Mouse (Mus musculus) MEL (cell line): ENCODE data around the gene Glp2r. TPM values are rescaled to one million over a fixed set of nuclear protein-coding genes. Genes with fewer than 3 reads are reported as not detected.

Experiments
- DNase-seq: peaks from one replicate; pipeline ENCODE4 v3.0.0; 2011; ENCODE audit warnings: low read depth, low spot score
- H3K27ac ChIP-seq: 2 replicates; pipeline ENCODE4 v1.5.1; 2012; ENCODE audit warnings: low read depth, mild to moderate bottlenecking, control low read depth, low read length, moderate library complexity; ENCODE audit not compliant: control insufficient read depth
- H3K27me3 ChIP-seq, 2 experiments: fragments of 150-350 bp in 1 of 2; sonication (generic) in 1 of 2; 2 replicates each; pipeline ENCODE4 v1.6.1; 2012; ENCODE audit warnings: low read length in 2 of 2, mild to moderate bottlenecking in 2 of 2, improper control_type of control experiment in 1 of 2, moderate library complexity in 1 of 2; ENCODE audit not compliant: insufficient read depth in 2 of 2, control insufficient read depth in 1 of 2
- H3K36me3 ChIP-seq, 2 experiments: 2 replicates each; pipeline ENCODE4 v1.6.1; 2012 to 2014; ENCODE audit warnings: low read length in 2 of 2, improper control_type of control experiment in 1 of 2, inconsistent platforms in 1 of 2, mild to moderate bottlenecking in 1 of 2; ENCODE audit not compliant: insufficient read depth in 2 of 2, control insufficient read depth in 1 of 2
- H3K4me1 ChIP-seq, 2 experiments: fragments of 150-350 bp in 1 of 2; sonication (generic) in 1 of 2; 2 replicates each; pipeline ENCODE4 v1.6.1; 2012; ENCODE audit warnings: low read length in 2 of 2, improper control_type of control experiment in 1 of 2, mild to moderate bottlenecking in 1 of 2; ENCODE audit not compliant: insufficient read depth in 2 of 2, control insufficient read depth in 1 of 2
- H3K4me3 ChIP-seq, 2 experiments: fragments of 150-350 bp in 1 of 2; sonication (generic) in 1 of 2; 2 replicates each; pipeline ENCODE4 v1.5.1; 2012; ENCODE audit warnings: low read depth in 2 of 2, low read length in 2 of 2, mild to moderate bottlenecking in 2 of 2, moderate library complexity in 2 of 2, control low read depth in 1 of 2, improper control_type of control experiment in 1 of 2; ENCODE audit not compliant: control insufficient read depth in 1 of 2, insufficient read depth in 1 of 2
- H3K79me2 ChIP-seq: 2 replicates; pipeline ENCODE4 v1.6.1; 2012; ENCODE audit warnings: mild to moderate bottlenecking, low read length, moderate library complexity; ENCODE audit not compliant: control insufficient read depth, poor library complexity, insufficient read depth
- H3K9ac ChIP-seq: 2 replicates; pipeline ENCODE4 v1.6.1; 2012; ENCODE audit warnings: low read depth, mild to moderate bottlenecking, control low read depth, low read length, moderate library complexity; ENCODE audit not compliant: control insufficient read depth, poor library complexity, severe bottlenecking
- H3K9me3 ChIP-seq: fragments of 150-350 bp; sonication (generic); replicated peaks from 2 replicates; pipeline ENCODE4 v1.6.1; 2012; ENCODE audit warnings: mild to moderate bottlenecking, low read length, improper control_type of control experiment, moderate library complexity; ENCODE audit not compliant: insufficient read depth
- BHLHE40 ChIP-seq: IDR thresholded peaks from 2 replicates; pipeline ENCODE4 v1.6.1; 2012; ENCODE audit warnings: low read depth, mild to moderate bottlenecking, inconsistent platforms, low read length, improper control_type of control experiment, borderline replicate concordance
- CHD2 ChIP-seq: IDR thresholded peaks from 2 replicates; pipeline ENCODE4 v1.6.1; 2011; ENCODE audit warnings: low read length, improper control_type of control experiment
- CTCF ChIP-seq, 3 experiments: IDR thresholded peaks in 2 of 3; conservative IDR thresholded peaks in 1 of 3; 2 replicates each; pipeline ENCODE4 v1.5.1; 2011 to 2012; ENCODE audit warnings: low read length in 3 of 3, low read depth in 2 of 3, mild to moderate bottlenecking in 2 of 3, improper control_type of control experiment in 1 of 3, inconsistent platforms in 1 of 3, mixed read lengths in 1 of 3, moderate library complexity in 1 of 3; ENCODE audit not compliant: control insufficient read depth in 1 of 3, insufficient read depth in 1 of 3, poor library complexity in 1 of 3, severe bottlenecking in 1 of 3
- E2F4 ChIP-seq: IDR thresholded peaks from 2 replicates; pipeline ENCODE4 v1.6.1; 2011; ENCODE audit warnings: low read depth, low read length, improper control_type of control experiment, borderline replicate concordance
- EP300 ChIP-seq, 2 experiments: IDR thresholded peaks; 2 replicates each; pipeline ENCODE4 v1.6.1; 2011; ENCODE audit warnings: improper control_type of control experiment in 2 of 2, low read length in 2 of 2, low read depth in 1 of 2, mild to moderate bottlenecking in 1 of 2
- ETS1 ChIP-seq: IDR thresholded peaks from 2 replicates; pipeline ENCODE4 v1.6.1; 2012; ENCODE audit warnings: low read depth, mild to moderate bottlenecking, inconsistent platforms, low read length, improper control_type of control experiment, moderate library complexity
- HCFC1 ChIP-seq: IDR thresholded peaks from 2 replicates; pipeline ENCODE4 v1.6.1; 2012; ENCODE audit warnings: low read depth, mild to moderate bottlenecking, inconsistent platforms, low read length, improper control_type of control experiment, moderate library complexity
- JUND ChIP-seq: IDR thresholded peaks from 2 replicates; pipeline ENCODE4 v1.6.1; 2011; ENCODE audit warnings: low read depth, mild to moderate bottlenecking, improper control_type of control experiment, low read length
- KAT2A ChIP-seq: conservative IDR thresholded peaks from 2 replicates; pipeline ENCODE4 v1.6.1; 2012; ENCODE audit warnings: low read depth, low read length, improper control_type of control experiment, inconsistent platforms
- MAFK ChIP-seq: IDR thresholded peaks from 2 replicates; pipeline ENCODE4 v1.6.1; 2011; ENCODE audit warnings: low read depth, mild to moderate bottlenecking, low read length, improper control_type of control experiment, borderline replicate concordance
- MAX ChIP-seq: IDR thresholded peaks from 2 replicates; pipeline ENCODE4 v1.6.1; 2011; ENCODE audit warnings: low read length, improper control_type of control experiment
- MAZ ChIP-seq: IDR thresholded peaks from 2 replicates; pipeline ENCODE4 v1.6.1; 2012; ENCODE audit warnings: low read depth, mild to moderate bottlenecking, inconsistent platforms, low read length, improper control_type of control experiment
- MXI1 ChIP-seq: IDR thresholded peaks from 2 replicates; pipeline ENCODE4 v1.6.1; 2011; ENCODE audit warnings: mild to moderate bottlenecking, low read depth, low read length, improper control_type of control experiment
- MYC ChIP-seq: IDR thresholded peaks from 2 replicates; pipeline ENCODE4 v1.6.1; 2011; ENCODE audit warnings: low read depth, mild to moderate bottlenecking, low read length, improper control_type of control experiment, moderate library complexity
- POLR2AphosphoS2 ChIP-seq: IDR thresholded peaks from 2 replicates; pipeline ENCODE4 v1.6.1; 2011; ENCODE audit warnings: low read length, improper control_type of control experiment
- RAD21 ChIP-seq: IDR thresholded peaks from 2 replicates; pipeline ENCODE4 v1.6.1; 2011; ENCODE audit warnings: mild to moderate bottlenecking, low read depth, low read length, improper control_type of control experiment
- SIN3A ChIP-seq: IDR thresholded peaks from 2 replicates; pipeline ENCODE4 v1.6.1; 2012; ENCODE audit warnings: low read length, improper control_type of control experiment, inconsistent platforms
- SMC3 ChIP-seq: IDR thresholded peaks from 2 replicates; pipeline ENCODE4 v1.6.1; 2011; ENCODE audit warnings: low read depth, low read length, improper control_type of control experiment
- TAL1 ChIP-seq: IDR thresholded peaks from 2 replicates; pipeline ENCODE4 v1.6.1; 2012; ENCODE audit warnings: mild to moderate bottlenecking, inconsistent platforms, low read length, moderate library complexity, mixed read lengths
- TCF12 ChIP-seq: IDR thresholded peaks from 2 replicates; pipeline ENCODE4 v1.6.1; 2014; ENCODE audit warnings: low read depth, mild to moderate bottlenecking, inconsistent platforms, low read length, improper control_type of control experiment, moderate library complexity
- UBTF ChIP-seq: IDR thresholded peaks from 2 replicates; pipeline ENCODE4 v1.6.1; 2012; ENCODE audit warnings: low read depth, mild to moderate bottlenecking, inconsistent platforms, low read length, improper control_type of control experiment, moderate library complexity, borderline replicate concordance; ENCODE audit not compliant: insufficient read depth
- USF1 ChIP-seq: IDR thresholded peaks from 2 replicates; pipeline ENCODE4 v1.6.1; 2014; ENCODE audit warnings: low read depth, mild to moderate bottlenecking, inconsistent platforms, low read length, improper control_type of control experiment, moderate library complexity
- ZC3H11A ChIP-seq: IDR thresholded peaks from 2 replicates; pipeline ENCODE4 v1.6.1; 2012; ENCODE audit warnings: low read depth, mild to moderate bottlenecking, inconsistent platforms, low read length, improper control_type of control experiment
- ZKSCAN1 ChIP-seq: IDR thresholded peaks from 2 replicates; pipeline ENCODE4 v1.6.1; 2012; ENCODE audit warnings: low read depth, mild to moderate bottlenecking, inconsistent platforms, low read length, improper control_type of control experiment, moderate library complexity
- ZMIZ1 ChIP-seq: IDR thresholded peaks from 2 replicates; pipeline ENCODE4 v1.6.1; 2012; ENCODE audit warnings: low read depth, mild to moderate bottlenecking, inconsistent platforms, low read length, improper control_type of control experiment, moderate library complexity
- ZNF384 ChIP-seq: IDR thresholded peaks from 2 replicates; pipeline ENCODE4 v1.6.1; 2012; ENCODE audit warnings: low read depth, mild to moderate bottlenecking, inconsistent platforms, low read length, improper control_type of control experiment
- polyA plus RNA-seq, 2 experiments: library from polyadenylated mRNA; stranded (reverse) in 1 of 2; unstranded in 1 of 2; fragments of >175 nt in 1 of 2; fragments of >200 nt in 1 of 2; gene quantifications; 2 replicates each; pipeline versions ENCODE4 v1.2.1 to v1.2.4; 2012; ENCODE audit warnings: low replicate concordance in 2 of 2, low read depth in 1 of 2; ENCODE audit not compliant: insufficient read length in 2 of 2, insufficient read depth in 1 of 2, missing spikeins in 1 of 2
- total RNA-seq: library from RNA; depleted of rRNA; stranded (reverse); fragments of 300-350 nt; gene quantifications from 2 replicates; pipeline ENCODE4 v1.2.3, GENCODE M21; 2012

The Glp2r gene
- total and polyA plus RNA-seq, 3 experiments: not detected

DNA sequence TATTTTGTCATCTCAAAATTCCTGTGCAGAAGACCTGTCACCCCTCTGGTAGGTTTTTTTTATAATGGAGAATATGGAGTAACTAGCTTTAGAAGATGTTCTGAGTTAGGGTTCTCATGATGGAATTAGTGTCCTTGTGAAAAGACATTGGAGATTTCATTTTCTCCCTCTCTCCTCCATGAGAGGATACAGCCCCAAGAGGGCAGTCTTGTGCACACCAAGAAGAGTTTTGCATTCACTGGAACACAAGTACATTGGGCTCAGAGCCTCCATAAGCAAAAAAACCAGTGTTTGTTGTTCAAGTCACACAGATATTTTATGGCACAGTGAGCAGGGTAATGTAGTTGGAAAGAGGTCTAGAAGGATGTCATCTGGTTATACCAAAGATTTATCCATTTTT is 29.4 kb downstream of the Glp2r start:
- DNase-seq: no peak
- H3K27me3 ChIP-seq: no peaks in the 10 kb centered on the region
- H3K27ac ChIP-seq: no peak overlapping the region
- H3K4me1 ChIP-seq: no peaks in the 10 kb centered on the region
- H3K9ac ChIP-seq: no peak overlapping the region
- H3K9me3 ChIP-seq: no peaks in the 10 kb centered on the region
- no peaks in the 10 kb centered on the region for H3K36me3 ChIP-seq
- TF ChIP-seq USF1 (no peak), HCFC1 (no peak), MXI1 (no peak), ETS1 (no peak)
- TF ChIP-seq, all 39 proteins: peak for 0
- H3K79me2 ChIP-seq: no peaks in the 10 kb centered on the region
- no peak overlapping the region for H3K4me3 ChIP-seq

DNA sequence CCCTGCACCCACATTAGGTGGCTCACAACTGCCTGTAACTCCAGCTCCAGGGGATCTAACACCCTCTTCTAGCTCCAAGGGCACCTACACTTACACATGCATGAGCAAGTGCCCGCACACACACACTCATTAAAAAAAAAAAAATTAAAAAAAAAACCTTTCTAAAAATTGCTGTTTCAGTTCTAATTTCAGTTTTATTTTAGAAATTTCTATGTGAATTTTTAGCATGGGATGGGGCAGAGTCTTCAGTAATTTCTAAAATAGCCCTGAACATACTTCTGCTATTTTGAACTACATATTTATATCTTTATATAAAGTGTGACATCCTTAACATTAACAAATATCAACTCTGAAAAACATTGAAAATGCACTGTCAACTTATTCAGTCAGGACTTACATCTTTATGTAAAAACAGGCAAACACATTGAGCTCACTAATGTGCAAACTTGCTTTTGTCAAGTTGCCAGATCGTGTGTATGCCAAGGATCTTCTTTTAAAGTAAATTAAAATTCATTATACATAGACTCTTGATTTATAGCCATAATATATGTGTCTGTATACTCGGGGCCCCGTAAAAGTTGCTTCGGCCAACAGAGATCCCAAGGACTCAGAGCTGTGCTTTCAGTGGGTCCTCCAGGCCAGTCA is 32.0 kb downstream of the Glp2r start:
- no peak overlapping the region for H3K4me3 ChIP-seq
- DNase-seq: no peak
- TF ChIP-seq MAZ: no peak
- TF ChIP-seq MXI1: no peak
- TF ChIP-seq RAD21: no peak
- TF ChIP-seq TAL1: no peak
- TF ChIP-seq CTCF (IDR thresholded peaks at IDR 0.05 in 2 of 3, conservative IDR thresholded peaks at IDR 0.05 in 1 of 3; ENCODE audit: control insufficient read depth in 1 of 3, insufficient read depth in 1 of 3, low read depth in 2 of 3, low read length in 3 of 3, poor library complexity in 1 of 3, severe bottlenecking in 1 of 3): no peak
- no peak for TF ChIP-seq BHLHE40
- TF ChIP-seq MYC: no peak
- TF ChIP-seq SIN3A: no peak
- no peak for TF ChIP-seq ZMIZ1
- no peaks in the 10 kb centered on the region for H3K27me3 ChIP-seq
- H3K36me3 ChIP-seq: no peaks in the 10 kb centered on the region
- H3K9ac ChIP-seq: no peak overlapping the region
- H3K9me3 ChIP-seq: no peaks in the 10 kb centered on the region
- H3K27ac ChIP-seq: no peak overlapping the region
- H3K79me2 ChIP-seq: no peaks in the 10 kb centered on the region
- no peaks in the 10 kb centered on the region for H3K4me1 ChIP-seq

DNA sequence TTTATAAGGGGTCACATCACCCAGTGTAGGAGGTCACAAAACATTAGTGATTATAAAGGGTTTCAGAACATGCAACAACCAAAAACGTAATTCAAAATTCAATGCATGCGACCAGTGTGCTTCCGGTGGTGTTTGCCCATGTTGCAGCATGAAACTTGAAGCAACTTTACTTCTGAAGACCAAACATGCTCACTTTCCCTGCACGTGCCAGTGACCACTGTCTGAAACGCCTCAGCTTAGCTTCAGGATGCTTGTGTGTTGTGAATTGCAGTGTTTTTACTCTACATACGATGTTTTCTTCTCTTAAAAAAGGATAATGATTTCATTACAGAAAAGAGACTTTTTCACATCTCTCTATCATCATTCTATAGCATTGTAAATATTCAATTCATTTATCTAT is 32.6 kb downstream of the Glp2r start:
- Histone ChIP-seq H3K79me2 (no peaks in the 10 kb centered on the region), H3K27ac (no peak overlapping the region), H3K27me3 (no peaks in the 10 kb centered on the region), H3K36me3 (no peaks in the 10 kb centered on the region), H3K4me3 (no peak overlapping the region), H3K9me3 (no peaks in the 10 kb centered on the region), H3K9ac (no peak overlapping the region)
- DNase-seq: no peak
- TF ChIP-seq HCFC1 (no peak), SMC3 (no peak), MAFK (no peak), TCF12 (no peak), UBTF (no peak), MAX (no peak), JUND (no peak), ZKSCAN1 (no peak), MAZ (no peak), EP300 (IDR thresholded peaks at IDR 0.05; ENCODE audit: low read depth in 1 of 2, low read length in 2 of 2) (no peak), RAD21 (no peak), CHD2 (no peak), MYC (no peak), ZNF384 (no peak), ZC3H11A (no peak), KAT2A (no peak), SIN3A (no peak), E2F4 (no peak), POLR2AphosphoS2 (no peak), MXI1 (no peak)
- TF ChIP-seq, all 39 proteins: peak for 0
- no peaks in the 10 kb centered on the region for H3K4me1 ChIP-seq
